Mouse (Mus musculus): ENCODE results near the gene Gtdc1. TPM values are rescaled to one million over a fixed set of nuclear protein-coding genes. Genes with fewer than 3 reads are reported as not detected.

Gene Gtdc1
- polyA plus RNA-seq, 1 experiment = 2.2 TPM

GRCm38 (mm10) chr2:44804497-44804896 is 123.0 kb downstream of the Gtdc1 start:
- DNase-seq (ENCODE audit: low read depth, low spot score) = no peak
- 89% methylated on average over 6 of the region's 6 CpGs for WGBS

GRCm38 (mm10) chr2:44801361-44801760 is 126.1 kb downstream of the Gtdc1 start:
- 72% methylated on average over 2 of the region's 2 CpGs for WGBS
- no peak for DNase-seq (ENCODE audit: low read depth, low spot score)

DNA sequence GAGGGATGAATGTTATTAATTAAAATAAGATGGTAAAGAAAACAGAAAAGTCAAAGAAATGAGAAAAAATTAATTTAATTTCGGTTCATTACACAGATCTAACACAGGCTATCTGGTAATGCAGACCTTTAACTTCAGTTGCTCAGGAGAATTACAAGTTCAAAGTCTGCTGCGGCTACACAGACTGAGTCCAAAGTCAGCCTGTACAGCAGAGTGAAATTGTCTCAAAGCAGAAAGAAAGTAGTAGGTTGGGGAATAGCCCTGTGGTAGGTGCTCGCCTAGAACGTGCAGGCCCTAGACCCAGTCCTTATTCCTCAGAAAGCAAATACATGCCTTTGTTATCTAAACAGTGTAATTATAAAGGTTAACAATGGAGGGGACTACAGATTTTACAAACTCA is 135.6 kb downstream of the Gtdc1 start:
- WGBS = 81% methylated on average over 4 of the region's 4 CpGs
- no peak for DNase-seq (ENCODE audit: low read depth, low spot score)

DNA sequence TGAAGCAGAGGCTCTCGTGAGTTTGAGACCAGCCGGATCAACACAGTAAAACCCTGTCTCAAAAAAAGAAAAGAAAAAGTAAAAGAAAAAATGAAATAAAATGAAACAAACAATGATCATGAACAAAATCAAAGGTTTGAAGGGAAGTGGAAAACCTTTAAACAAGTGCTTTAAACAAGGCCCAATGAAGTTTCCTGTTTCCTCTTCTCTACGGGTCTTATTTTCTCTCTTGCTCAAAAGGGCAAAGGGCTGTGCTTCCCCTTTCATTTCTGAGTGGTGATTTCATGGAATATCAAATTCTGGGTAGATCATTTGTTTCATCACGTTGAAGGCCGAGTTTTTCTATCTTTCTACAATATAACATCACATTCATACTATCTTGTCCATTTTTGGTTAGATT is 136.3 kb downstream of the Gtdc1 start:
- DNase-seq (ENCODE audit: low read depth, low spot score) = no peak
- 86% methylated on average over 5 of the region's 5 CpGs for WGBS

GRCm38 (mm10) chr2:44782746-44783145 is 144.7 kb downstream of the Gtdc1 start:
- WGBS = 92% methylated on average over 4 of the region's 4 CpGs
- no peak for DNase-seq (ENCODE audit: low read depth, low spot score)

GRCm38 (mm10) chr2:44780961-44781360 is 146.5 kb downstream of the Gtdc1 start:
- no peak for DNase-seq (ENCODE audit: low read depth, low spot score)
- WGBS = 95% methylated on average over 2 of the region's 2 CpGs

GRCm38 (mm10) chr2:44763898-44764297 is 163.6 kb downstream of the Gtdc1 start:
- no peak for DNase-seq (ENCODE audit: low read depth, low spot score)
- 27% methylated on average over 1 of the region's 1 CpGs for WGBS

DNA sequence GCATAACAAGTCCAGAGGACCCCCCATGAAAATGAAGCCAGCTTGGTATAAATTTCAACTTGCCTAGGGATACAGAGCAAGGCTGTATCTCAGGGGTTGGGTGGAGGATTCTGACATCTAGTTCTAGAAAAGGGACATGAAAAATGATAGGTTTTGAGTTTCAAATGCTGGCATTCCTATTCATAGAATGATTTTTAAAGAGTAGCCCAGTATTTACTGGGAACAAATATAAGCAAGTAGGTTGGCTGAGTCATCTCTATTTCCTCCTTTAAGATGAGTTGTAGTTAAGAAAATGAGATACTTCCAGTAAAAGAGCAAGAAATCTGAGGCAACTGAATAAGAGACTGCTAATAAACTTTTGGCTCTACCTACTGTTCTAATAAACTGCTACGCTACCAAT is 190.8 kb downstream of the Gtdc1 start:
- no peak for DNase-seq (ENCODE audit: low read depth, low spot score)
- 91% methylated on average over 1 of the region's 1 CpGs for whole genome bisulfite sequencing

- DNase-seq (ENCODE audit: low read depth, low spot score) = no peak
These were observed 206.0 kb downstream of the Gtdc1 start for GRCm38 (mm10) chr2:44721461-44721860.

- 68% methylated on average over 4 of the region's 4 CpGs for WGBS
- no peak for DNase-seq (ENCODE audit: low read depth, low spot score)
These were observed 221.4 kb downstream of the Gtdc1 start for GRCm38 (mm10) chr2:44705883-44706615.

DNA sequence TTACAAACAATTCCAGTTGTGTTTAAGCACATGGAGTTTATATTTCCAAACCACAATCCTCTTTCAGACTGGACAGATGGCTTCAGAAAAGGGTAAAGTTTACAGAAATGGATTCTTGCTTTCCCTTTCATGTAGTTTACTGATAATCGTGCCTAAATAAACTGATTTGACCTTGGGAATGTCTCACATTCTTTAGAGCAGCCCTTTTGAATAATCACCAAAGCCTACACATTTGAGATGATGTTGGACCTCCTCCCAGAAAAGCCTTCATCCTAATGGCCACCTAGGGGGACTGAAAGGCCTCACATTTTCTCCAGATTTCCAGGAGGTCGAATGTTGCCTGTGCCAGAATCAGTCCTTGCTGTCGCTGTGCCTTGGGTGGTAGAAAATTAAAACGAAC is 227.2 kb downstream of the Gtdc1 start:
- DNase-seq (ENCODE audit: low read depth, low spot score) = no peak
- WGBS = 59% methylated on average over 4 of the region's 4 CpGs

DNA sequence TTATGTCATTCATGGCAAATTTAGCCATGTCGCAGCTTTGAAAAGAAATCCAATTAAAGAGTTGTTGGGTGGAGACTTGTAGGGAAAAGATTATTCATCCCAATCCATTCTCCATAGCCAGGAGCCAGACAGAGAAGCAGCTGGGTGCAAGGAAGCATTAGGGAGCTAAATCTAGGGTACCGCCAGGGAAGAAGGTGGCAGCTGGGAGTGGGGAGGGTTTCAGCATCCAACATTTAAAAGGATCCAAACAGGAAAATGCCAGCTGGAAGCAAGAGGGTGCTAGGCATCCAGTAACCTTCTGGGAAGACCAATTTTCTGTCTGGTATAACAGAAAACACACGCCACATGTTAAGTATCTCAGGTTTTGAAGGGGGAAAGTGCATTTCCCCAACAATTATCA is 231.0 kb downstream of the Gtdc1 start:
- DNase-seq (ENCODE audit: low read depth, low spot score) = no peak
- WGBS = 89% methylated on average over 3 of the region's 3 CpGs

- DNase-seq (ENCODE audit: low read depth, low spot score) = no peak
- 60% methylated on average over 1 of the region's 1 CpGs for WGBS
These were observed 233.6 kb downstream of the Gtdc1 start for GRCm38 (mm10) chr2:44693898-44694297.

DNA sequence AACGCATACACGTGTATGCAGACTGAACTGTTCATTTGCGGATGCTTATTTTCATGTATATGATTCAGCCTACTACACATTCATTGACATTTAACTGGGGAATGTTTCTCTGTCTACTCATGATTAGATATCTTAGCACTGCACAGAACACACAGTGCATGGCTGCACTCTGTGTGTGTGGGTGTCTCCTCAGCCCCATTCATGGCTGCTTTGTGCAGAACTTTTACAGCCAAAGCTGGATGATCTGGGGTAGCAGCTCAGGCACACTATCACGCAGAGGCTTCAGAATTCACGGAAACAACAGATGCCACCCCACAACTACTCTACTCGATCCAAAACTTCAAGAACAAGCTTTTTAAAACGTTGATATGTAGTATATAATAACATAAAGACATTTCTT is 263.4 kb downstream of the Gtdc1 start:
- 89% methylated on average over 7 of the region's 7 CpGs for WGBS
- DNase-seq (ENCODE audit: low read depth, low spot score) = no peak

- WGBS = 59% methylated on average over 2 of the region's 2 CpGs
- DNase-seq (ENCODE audit: low read depth, low spot score) = no peak
These were observed 267.6 kb downstream of the Gtdc1 start for GRCm38 (mm10) chr2:44659870-44660269.

GRCm38 (mm10) chr2:44659011-44659410 is 268.4 kb downstream of the Gtdc1 start:
- DNase-seq (ENCODE audit: low read depth, low spot score) = no peak

DNA sequence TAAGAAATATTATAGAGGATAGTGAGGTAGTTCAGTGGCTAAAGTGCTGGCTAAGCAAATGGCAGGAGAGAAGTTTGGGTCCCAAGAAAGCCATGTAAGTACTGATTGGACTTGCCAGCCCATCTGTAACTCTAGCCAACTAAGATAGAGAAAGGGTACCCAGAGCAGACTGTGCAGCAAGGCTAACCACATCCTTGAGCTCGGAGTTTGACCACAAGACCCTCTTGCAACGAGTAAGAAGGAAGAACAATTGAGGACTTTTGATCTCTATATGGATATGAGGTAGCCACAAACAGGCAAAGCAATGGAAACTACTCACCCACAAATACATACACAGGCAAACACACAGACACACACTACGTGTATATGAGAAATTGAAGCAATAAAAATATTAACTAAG is 278.9 kb downstream of the Gtdc1 start:
- WGBS = 83% methylated on average over 3 of the region's 3 CpGs

DNA sequence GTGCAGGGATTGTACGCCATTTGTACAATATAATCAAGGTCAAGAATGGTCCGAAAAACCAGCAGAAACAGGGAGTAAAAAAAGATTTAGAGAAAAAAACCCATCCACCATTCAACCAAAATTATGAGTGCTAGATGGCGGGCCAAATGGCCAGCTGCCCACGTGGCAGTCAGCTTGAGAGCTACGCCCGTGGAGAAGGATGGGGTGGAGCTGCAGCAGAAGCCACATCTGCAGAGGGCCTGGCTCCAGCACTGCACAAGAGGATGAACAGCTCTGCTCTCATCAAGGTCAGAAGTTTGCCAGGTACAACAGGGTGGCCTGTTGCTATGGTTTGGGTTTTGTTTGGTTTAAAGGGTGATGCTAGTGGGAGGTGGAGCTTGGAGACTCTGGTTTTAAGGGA is 281.1 kb downstream of the Gtdc1 start:
- DNase-seq (ENCODE audit: low read depth, low spot score) = no peak
- 74% methylated on average over 6 of the region's 6 CpGs for WGBS

More for the DNA sequence above, 278.9 kb downstream of the Gtdc1 start:
- no peak for DNase-seq (ENCODE audit: low read depth, low spot score)

- WGBS = 58% methylated on average over 2 of the region's 2 CpGs
- DNase-seq (ENCODE audit: low read depth, low spot score) = no peak
These were observed 288.1 kb downstream of the Gtdc1 start for GRCm38 (mm10) chr2:44639370-44639769.

DNA sequence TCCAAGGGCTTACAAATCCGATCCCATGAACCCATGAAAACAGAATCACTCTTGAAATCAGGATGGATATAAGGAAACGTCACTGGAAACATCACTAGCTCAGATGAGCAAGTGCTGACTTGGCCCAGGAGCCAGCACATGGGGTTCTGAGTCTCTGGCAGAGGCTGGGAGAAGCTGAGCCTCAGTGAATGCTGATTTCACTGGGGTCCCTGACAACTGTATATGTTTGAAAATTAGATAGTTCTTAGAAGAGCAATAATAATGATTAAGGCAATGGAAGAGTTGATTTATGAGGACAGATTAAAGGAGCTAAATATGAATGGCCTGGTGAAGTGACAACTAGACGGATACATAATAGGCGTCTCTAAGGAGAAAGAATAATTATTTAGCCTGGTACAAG is 289.3 kb downstream of the Gtdc1 start:
- DNase-seq (ENCODE audit: low read depth, low spot score) = no peak
- WGBS = 92% methylated on average over 4 of the region's 4 CpGs

GRCm38 (mm10) chr2:44633971-44634370 is 293.5 kb downstream of the Gtdc1 start:
- WGBS = 83% methylated on average over 8 of the region's 8 CpGs
- DNase-seq (ENCODE audit: low read depth, low spot score) = no peak

GRCm38 (mm10) chr2:44633064-44633463 is 294.4 kb downstream of the Gtdc1 start:
- DNase-seq (ENCODE audit: low read depth, low spot score) = no peak
- 93% methylated on average over 5 of the region's 5 CpGs for WGBS
